Mouse (Mus musculus): ENCODE results near the gene Rpl31.
A peak's percentile ranks its signal among the peaks of the same experiment; 100 is the strongest.

The Rpl31 gene

GRCm38 (mm10) chr1:39367045-39367444 lies 597 bp upstream of the Rpl31 start:
- no peak for DNase-seq (ENCODE audit: low spot score)

GRCm38 (mm10) chr1:39368267-39368841 lies 712 bp downstream of the Rpl31 start:
- DNase-seq (ENCODE audit: low spot score): no peak

DNA sequence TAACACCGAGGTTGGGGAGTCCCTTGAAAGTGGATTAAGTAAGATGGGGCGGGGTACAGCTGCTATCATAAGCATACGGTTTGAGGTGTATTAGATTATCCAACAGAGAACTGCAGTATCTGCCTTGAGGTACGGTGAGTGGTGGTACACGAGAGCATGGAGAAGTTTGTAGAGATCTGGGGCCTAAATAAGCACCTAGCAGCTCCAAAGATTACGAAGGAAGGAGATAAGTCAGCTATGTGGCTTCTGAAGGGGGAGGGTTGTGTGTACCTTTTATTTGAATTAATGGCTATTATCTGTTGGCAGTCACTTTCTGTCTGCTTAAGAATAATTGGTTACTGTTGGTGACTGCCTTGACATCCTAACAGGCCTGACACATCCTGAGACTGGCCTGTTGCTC lies 2.8 kb downstream of the Rpl31 start:
- no peak for DNase-seq (ENCODE audit: low spot score)

GRCm38 (mm10) chr1:39372220-39372843 lies 4.7 kb downstream of the Rpl31 start:
- no peak for DNase-seq (ENCODE audit: low spot score)

DNA sequence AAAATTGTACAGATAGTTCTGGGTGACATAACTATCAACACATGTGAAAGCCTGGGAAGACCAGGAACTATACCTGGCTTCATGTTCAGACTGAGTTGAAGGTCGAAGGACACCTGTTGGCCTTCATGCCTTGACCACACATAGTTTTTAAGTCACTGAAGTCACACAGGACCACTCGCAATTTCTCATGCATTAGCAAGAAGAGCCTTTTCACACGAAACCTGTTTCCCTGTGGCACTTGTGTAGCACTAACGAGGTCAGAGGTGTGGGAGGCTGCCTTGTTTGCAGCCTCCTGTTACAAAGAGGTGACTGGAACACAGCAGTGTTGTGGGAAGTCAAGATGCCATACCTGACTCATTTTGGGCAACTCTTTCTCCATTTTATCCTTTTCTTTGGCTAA lies 5.7 kb downstream of the Rpl31 start:
- no peak for DNase-seq (ENCODE audit: low spot score)

DNA sequence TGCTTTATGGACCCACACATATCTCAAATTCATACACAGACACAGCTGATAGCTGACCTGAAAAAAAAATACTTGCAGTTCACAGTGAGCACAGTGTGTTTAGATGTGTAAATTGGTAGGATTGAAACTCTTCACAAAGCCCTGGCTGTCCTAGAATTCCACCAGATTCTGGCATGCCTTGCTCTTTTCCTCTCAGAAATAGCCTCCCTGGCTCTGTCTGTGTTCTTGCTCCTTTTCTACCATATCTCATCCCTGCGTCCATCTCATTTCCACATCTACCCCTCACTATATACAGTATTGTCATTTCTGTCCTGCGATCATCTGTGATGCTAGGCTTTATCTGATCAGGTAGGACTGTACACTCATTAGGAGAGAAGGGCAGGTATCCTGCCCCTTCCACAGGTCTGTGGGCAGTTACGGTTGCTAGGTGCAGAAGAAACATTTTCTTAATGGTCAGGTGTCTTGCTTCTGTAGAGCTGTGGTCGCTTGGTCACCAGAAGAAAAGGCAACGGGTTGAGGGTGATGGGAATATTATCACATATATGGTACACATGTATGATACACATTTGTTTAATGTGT lies 6.7 kb downstream of the Rpl31 start:
- DNase-seq (ENCODE audit: low spot score): no peak

GRCm38 (mm10) chr1:39376121-39376520 lies 8.5 kb downstream of the Rpl31 start:
- DNase-seq (ENCODE audit: low spot score): no peak

GRCm38 (mm10) chr1:39376726-39377240 lies 9.1 kb downstream of the Rpl31 start:
- no peak for DNase-seq (ENCODE audit: low spot score)

- no peak for DNase-seq (ENCODE audit: low spot score)
Observed at GRCm38 (mm10) chr1:39378540-39378939, 10.9 kb downstream of the Rpl31 start.

DNA sequence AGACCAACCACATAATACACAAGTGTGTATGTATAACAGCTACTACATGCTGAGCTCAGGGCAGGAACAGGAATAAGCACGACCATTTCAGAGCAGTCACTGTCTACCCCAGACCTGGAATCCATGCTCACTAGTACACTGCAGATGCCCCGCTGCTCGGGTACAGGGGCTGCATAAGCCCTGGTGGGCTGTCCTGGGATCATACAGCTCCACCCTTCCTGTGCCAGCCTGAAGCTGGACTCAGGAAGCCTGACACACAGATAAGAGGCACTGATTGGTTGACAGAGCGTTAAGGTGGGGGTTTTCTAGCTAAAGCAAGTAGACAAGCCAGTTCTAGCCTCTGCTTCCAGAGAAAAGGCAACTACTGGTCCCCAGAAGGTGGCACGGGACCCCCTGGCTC lies 11.4 kb downstream of the Rpl31 start:
- DNase-seq (ENCODE audit: low spot score): no peak

- no peak for DNase-seq (ENCODE audit: low spot score)
Observed at GRCm38 (mm10) chr1:39381017-39381416, 13.4 kb downstream of the Rpl31 start.

DNA sequence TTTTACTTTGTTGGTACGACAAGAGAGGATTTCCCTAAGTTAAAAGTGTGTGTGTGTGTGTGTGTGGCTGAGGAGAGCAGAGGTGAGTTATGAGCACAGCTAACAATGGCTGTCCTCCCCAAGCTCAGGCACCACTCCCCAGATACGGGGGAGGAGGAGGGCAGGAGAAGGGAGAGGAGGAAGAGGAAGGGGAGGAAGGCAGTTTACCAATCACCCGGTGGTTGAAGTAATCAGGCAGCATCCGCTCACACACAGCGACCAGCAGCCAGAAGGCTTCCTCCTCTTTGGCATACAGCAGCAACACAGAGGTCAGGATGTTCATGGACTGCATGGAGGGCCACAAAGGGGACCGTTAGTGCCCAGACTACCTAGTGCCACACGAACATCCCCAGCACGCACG lies 17.3 kb downstream of the Rpl31 start:
- DNase-seq (ENCODE audit: low spot score): no peak

GRCm38 (mm10) chr1:39386456-39386855 lies 18.8 kb downstream of the Rpl31 start:
- no peak for DNase-seq (ENCODE audit: low spot score)

DNA sequence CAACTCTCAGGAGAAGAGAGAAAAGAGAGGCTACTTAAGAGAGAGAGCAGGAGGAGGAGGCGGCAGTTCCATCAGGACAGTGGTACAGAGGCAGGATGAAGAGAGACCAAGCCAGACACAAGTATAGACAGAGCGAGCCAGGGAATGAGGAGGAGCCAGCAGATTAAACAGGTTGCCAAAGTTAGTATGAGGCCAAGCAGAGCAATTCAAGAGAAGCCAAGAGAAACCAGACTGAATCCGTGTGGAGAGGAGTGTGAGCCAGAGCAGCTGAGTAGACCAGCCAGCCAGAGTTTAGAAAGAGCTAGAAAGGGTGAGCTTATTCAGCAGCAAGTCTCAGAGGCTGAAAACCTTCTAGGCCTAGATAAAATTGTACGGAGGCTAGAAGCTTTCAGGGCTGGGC lies 19.9 kb downstream of the Rpl31 start:
- no peak for DNase-seq (ENCODE audit: low spot score)

DNA sequence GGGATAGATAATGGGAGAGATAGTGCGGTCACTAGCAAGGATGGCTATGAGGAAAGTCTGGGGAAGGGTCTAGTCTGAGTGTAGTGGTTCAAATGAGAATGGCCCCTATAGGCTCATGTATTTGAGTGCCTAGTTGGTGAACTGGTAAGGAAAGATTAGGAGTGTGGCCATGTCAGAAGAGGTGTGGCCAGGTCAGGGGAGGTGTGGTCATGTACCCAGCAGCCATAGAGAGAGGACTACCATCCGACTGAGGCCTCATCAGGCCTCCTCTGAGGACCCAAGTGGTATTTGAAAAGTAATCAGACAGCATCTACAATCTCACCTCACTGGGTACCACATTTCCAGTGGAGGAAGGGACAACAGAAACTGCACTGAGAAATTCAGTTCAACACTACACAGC lies 20.5 kb downstream of the Rpl31 start:
- no peak for DNase-seq (ENCODE audit: low spot score)

- DNase-seq (ENCODE audit: low spot score): no peak
Observed at GRCm38 (mm10) chr1:39389338-39389737, 21.7 kb downstream of the Rpl31 start.

DNA sequence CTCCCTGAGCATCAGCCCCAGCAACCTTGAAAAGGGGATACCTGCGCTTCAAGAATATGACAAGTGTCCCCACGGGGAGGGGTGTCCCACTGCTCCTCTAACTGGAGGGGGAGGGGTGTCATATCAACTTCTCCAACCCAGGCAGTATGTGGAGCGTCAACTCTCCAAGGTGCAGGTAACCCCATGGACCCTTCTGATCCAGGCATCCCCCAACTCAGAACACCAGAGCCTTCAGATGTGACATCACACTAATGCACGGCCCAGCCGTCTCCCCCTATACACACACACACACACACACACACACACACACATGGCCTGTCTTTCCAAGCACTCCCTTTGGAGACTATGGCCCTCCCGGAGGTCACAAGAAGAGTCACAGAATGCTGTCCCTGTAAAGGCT lies 24.0 kb downstream of the Rpl31 start:
- no peak for DNase-seq (ENCODE audit: low spot score)

DNA sequence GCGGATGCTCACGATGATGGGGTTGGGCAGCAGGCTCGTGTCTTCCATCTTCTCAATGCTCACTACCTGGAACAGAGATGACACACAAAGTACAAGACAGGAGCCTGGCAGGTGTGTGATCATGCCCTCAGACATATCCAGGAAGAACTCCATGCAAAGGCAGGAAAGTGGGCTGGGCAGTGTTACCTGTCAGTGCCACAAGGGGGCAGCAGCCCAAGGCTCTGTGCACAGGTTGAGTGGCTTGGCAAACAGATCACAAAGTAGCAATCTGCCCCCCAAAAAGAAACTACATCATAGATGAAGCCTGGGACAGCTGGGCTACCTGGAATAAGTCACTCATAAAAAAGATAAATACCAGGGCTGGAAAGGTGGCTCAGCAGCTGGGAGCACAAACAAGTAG lies 24.5 kb downstream of the Rpl31 start:
- DNase-seq (ENCODE audit: low spot score): peak; percentile 78

DNA sequence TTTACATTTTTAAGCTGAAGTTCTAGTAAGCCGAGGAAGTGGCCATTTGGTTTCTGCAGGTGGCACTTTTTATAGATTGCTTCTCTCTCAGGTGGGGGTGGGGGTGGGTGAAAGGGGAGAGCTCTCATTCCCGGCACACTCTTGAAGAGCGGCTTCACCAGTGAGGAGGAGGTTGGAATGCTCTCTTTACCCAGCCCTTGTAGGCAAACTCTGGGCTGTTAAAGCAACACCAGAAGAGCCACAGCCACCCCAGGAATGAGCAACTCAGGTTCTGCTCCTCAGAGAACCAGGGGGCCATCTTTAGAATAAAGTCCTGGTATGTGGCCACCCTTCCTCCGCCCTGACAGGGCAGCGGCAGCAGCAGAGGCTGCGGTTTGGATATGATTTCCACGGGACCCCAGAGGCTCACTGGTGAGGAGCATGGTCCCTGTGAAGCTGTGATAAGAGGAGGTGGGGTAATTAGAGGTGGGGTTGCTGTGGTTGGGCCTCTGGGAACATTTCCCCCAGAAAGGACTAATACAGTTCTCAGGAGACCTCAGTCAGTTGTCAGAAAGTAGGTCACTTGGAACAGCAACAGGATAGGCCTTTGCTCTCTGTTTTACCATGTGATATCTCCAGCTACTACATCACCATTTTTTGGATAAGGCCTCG lies 25.7 kb downstream of the Rpl31 start:
- DNase-seq (ENCODE audit: low spot score): no peak

GRCm38 (mm10) chr1:39394096-39394495 lies 26.5 kb downstream of the Rpl31 start:
- DNase-seq (ENCODE audit: low spot score): no peak

DNA sequence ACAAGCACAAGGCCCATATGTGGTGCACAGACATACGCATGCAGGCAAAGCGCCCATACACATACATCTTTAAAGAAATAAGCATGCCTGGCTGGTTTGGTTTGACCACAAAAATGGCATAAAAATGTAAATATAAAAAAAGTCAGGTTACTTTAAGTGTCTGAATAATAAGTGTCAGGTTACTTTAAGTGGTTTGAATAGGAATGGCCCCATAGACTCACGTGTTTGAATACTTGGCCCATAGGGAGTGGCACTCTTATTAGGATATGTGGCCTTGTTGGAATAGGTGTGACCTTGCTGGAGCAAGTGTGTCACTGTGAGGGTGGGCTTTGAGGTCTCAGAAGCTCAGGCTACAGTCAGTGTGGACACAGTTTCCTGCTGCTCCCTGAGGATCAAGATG lies 27.0 kb downstream of the Rpl31 start:
- no peak for DNase-seq (ENCODE audit: low spot score)

DNA sequence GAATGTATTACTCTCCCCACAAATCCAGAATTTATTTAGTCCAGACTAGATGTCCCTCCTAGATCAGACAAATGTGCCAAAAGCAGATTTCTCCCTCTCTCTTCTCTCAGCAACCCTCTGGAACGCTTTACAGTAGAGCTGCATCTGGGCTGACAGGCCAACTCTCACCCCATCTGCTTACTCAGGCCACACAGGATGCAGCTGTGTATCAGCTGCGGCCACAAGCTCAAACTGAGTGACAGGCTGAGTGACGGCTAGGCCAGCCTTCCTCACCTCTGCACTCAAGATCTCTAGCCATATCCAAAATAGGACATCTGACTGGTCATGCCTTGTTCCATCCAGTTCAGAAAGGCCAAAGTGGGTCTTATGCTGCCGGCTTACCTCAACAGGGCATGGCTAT lies 28.7 kb downstream of the Rpl31 start:
- no peak for DNase-seq (ENCODE audit: low spot score)

DNA sequence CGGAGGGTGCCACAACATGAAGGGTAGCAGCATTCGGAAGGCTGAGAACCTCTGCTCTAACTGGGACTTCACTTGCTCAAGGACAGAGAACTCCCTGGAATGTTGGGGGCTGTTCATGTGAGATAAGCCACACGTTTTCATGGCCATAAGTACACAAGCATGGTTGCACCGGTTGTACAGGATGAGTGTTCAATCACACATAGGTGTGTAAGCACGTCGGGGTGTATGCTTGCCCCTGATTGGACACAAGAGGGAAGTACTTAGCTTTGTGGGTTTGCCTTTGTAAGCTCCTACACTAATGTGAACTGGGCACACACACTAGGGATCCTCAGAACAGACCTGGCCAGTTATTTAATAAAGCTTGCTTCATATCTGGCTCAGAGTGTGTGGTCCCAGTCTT lies 30.6 kb downstream of the Rpl31 start:
- no peak for DNase-seq (ENCODE audit: low spot score)

All from ovary, postnatal 36 days (tissue).